Mouse (Mus musculus) layer of hippocampus, adult 9-11 months (tissue): ENCODE data around the gene Fbxo44.

Source experiments
- DNase-seq: peaks from one replicate; pipeline ENCODE4 v3.0.0; 2022

Fbxo44 gene

DNA sequence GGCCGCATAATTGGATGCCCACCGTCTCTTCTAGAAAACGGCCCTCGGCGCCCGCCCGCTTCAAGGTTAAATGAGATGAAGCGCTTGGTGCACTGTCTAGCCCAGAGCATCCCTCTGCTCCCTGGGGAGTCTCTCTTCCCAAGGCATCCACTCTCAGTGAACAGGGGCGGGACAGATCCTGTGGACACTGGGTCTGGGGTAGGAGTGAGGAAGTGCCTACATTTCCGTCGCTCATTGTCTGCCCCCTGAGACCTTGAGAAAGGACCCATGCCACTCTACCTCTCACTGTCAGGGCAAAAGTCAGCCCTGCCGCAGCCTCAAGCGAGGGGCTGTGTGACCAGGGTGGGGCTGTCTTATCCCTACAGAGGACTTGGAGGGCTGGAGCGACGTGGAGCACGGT, 4.2 kb upstream of the Fbxo44 start:
- DNase-seq = no peak

DNA sequence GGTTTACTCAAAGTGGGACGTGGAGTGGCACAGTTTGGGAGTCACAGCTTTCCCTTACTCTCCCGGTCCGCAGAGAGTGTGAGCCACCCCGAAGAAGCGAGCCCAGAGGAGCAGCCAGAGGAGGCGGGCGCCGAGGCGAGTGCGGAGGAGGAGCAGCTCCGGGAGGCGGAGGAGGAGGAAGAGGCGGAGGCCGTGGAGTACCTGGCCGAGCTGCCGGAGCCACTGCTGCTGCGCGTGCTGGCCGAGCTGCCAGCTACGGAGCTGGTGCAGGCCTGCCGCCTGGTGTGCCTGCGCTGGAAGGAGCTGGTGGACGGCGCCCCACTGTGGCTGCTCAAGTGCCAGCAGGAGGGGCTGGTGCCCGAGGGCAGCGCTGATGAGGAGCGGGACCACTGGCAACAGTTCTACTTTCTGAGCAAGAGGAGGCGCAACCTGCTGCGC, 3.7 kb upstream of the Fbxo44 start:
- peak; percentile 88 for DNase-seq

DNA sequence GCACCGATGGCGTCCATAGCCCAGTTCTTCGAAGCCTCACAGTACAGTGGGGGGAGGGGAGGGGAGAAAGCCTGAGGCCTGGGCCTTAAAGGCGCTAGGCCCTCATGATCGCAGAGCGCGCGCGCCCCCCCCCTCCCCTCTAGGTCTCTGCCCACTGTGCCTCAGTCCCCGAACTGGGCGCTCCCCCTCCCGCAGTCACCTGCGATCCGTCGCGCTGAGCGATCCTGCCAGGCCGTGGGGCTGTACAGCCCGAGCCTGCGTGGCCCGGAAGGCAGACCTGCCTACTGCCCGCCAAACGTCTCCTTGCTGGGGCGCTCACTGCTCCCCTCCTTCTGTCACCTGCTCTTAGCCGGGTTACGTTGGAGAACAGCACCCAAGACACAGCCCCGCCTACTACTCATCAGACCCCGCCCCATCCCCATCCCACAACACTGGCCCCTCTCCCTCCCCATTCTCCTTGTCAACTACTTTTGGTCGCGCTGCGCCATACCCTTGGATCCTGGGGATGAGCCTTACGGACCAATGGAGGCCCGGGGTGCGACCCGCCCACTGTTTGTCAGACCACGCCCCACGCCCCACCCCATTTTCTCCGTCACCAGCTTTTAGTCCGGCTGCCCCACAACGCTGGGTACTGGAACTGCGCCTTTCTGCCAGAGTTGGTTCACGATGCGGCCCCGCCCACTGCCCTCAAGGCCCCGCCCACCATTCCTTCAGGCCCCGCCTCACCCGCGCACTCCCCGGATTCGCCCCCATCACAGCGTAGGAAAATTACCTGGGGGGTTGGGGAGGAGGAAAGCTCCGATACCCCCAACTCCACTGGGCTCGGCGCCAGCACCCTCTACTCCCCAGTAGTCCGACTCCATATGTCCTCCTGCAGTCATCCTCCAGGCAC, 492 bp downstream of the Fbxo44 start:
- peak; percentile 99 for DNase-seq

DNA sequence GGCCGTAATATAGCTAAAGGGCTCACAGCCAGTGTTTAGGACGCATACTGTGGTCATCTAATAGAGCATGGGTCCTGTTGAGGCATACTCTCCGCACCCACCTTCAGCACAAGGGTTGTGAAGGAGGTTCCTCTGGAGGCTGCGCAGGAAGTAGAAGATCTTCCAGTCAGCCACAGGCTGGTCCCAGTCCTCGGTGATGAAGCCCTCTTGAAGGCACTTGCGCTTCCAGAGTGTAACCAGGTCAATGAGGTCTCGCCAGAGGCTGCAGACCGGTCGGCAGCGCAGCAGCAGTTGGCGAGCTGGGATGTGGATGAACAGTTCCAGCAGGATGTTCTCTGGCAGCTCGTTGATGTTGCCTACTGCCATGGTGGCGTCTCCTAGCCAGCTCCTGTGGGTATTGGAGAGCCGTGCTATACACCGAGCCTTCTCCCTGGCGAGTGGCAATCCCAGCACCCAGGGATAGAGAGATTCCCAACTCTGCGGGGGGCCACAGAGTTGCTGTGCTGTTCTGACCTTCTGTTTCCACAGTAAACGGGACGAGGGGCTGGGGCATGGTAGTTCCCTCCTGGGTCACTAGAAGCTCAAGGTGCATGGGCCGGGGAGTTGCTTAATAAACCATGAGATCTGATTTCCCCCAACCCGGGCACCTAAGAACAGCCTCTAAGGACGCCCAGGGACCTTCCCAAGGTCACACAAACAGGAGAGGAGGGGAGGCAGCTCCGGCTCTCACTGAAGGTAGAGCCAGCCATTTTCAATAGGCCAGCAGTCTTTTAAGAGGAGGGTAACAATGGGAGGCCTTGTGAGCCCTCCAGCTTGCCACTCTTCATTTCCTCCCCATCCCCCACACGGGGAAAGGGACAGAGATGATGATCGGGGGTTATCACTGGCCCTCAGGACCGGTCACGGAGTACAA, 1.6 kb downstream of the Fbxo44 start:
- no peak for DNase-seq

DNA sequence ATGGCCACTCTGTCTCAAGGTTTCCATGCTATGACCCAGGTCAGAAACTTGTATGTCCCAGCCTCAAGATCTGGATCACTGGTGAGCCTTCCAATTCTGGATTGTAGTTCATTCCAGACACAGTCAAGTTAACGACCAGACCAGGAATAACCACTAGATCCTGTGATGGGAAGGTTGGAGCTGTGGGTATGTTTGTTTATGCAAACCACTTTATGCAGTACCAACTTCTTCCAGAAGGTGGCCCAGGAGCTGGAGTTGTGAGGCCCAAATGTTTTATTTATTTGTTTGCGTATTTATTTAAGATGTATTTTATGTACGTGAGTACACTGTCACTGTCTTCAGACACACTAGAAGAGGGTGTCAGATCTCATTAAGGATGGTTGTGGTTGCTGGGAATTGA, 5.3 kb downstream of the Fbxo44 start:
- DNase-seq = no peak

DNA sequence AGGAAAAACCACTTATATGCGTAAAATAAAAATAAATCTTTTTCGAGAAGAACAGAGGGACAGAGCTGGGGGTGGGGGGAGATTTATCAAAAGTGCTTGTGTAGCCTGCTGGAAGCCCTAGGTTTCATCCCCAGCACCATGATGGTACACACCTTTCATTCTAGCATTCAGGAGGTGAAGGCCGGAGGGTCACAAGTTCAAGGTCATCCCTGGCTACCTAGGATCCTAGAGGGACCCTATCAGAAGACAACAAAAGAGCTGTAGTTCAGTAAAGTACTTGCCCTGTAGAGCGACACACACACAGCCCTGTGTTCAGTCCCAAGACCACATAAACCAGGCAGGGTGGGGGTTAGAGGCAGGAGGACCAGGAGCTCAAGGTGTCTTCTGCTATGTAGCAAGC, 6.3 kb downstream of the Fbxo44 start:
- DNase-seq = no peak

GRCm38 (mm10) chr4:148152547-148152946, 7.7 kb downstream of the Fbxo44 start:
- DNase-seq = no peak

GRCm38 (mm10) chr4:148151267-148152168, 8.8 kb downstream of the Fbxo44 start, which contains the start of gene Fbxo6:
Gene Fbxo6, minus strand, starts transcription at chr4:148152140.
- peak; percentile 90 for DNase-seq

DNA sequence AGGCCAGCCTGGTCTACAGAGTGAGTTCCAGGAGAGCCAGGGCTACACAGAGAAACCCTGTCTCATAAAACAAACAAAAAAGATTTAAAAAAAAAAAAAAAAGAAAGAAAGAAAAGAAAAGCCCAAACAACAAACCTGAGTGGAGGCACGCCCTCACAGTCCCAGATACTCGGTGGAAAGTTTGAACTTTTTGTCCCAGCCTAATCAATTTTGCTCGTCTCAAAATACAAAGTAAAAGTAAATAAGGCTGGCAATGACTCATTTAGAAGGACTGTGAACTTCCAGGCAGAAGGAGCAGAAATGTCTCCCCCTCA, 9.4 kb downstream of the Fbxo44 start:
- DNase-seq = no peak

DNA sequence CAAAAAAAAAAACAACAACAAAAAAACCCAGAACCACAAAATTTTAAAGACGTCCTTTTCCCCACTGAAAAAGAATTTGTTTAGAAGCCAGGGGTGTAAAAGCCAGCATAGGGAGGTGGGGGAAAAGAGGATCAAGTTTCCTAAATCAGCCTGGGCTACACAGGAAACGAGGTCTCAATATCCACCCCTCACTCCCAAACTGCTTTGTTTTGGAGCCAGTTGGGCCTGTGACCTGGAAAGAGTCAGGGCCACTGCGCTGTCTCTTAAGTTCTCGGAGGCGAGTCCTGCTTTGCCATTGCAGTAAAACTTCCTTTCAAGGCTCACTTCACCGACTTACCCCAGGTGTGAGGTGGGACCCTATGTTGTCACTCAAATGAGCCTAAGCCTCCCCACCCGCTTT, 10.0 kb downstream of the Fbxo44 start:
- no peak for DNase-seq

- no peak for DNase-seq
Measured at GRCm38 (mm10) chr4:148149540-148149939, 10.7 kb downstream of the Fbxo44 start.

- DNase-seq = no peak
Measured at GRCm38 (mm10) chr4:148147714-148148113, 12.6 kb downstream of the Fbxo44 start.

GRCm38 (mm10) chr4:148143721-148144120, 16.6 kb downstream of the Fbxo44 start:
- DNase-seq = no peak

DNA sequence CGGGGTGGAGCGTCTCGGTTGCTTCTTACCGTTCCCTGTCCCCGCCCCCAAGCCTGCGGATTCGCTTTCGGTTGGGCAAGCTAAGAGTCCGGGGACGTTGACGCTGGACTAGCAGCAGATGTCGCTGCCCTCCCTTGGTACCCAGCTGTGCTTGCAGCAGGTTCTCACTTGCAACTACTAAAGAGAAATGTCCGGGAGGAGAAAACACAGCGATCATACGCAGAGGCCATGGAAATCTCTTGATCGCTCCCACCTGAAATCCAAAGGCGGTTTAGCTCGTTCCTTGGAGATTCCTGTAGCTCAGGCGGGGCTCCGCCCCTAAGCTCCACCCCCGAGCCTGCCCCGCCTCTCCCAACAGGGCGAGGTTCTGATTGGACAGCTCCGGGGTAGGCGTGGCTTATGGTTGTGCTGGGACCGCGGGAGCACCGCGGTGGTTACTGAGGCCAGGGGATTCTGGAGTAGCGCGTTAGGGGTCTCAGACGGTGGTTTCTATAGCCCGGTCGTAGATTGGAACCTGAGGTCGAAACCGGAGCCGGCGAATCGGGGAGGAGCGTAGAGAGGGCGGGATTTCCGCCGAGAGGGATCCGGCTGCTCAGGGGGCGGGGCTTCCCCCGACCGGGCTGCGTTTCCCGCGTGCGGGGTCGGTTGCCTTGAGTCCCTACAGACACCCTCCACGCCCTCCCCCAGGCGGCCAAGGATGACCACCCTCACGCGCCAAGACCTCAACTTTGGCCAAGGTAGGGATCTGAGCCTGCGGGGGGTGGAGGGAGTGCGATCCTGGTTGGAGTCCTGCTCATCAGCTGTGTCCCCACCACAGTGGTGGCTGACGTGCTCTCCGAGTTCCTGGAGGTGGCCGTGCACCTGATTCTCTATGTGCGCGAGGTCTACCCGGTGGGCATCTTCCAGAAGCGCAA, 19.9 kb downstream of the Fbxo44 start:
- peak; percentile 92 for DNase-seq

- DNase-seq = no peak
Measured at GRCm38 (mm10) chr4:148139767-148140097, 20.6 kb downstream of the Fbxo44 start.

GRCm38 (mm10) chr4:148137503-148137902, 22.8 kb downstream of the Fbxo44 start:
- no peak for DNase-seq

DNA sequence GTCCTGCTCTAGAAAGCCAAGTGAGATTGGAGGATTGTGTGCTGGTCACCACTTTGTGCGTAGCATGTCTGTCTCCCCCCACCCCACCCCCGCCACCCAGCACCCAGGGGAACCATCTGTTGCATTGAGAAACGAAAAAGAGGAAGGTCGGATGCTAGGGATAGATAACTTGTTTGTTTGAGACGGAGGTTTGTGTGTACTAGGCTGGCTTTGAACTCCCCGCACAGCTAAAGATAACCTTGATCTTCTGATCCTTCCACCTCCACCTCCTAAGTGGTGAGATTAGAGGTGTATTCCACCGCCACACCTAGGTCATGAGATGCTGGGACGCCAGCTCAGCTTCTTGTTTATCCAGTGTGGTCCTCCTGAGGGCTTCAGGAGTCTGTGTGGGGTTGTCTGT, 25.3 kb downstream of the Fbxo44 start:
- DNase-seq = no peak

DNA sequence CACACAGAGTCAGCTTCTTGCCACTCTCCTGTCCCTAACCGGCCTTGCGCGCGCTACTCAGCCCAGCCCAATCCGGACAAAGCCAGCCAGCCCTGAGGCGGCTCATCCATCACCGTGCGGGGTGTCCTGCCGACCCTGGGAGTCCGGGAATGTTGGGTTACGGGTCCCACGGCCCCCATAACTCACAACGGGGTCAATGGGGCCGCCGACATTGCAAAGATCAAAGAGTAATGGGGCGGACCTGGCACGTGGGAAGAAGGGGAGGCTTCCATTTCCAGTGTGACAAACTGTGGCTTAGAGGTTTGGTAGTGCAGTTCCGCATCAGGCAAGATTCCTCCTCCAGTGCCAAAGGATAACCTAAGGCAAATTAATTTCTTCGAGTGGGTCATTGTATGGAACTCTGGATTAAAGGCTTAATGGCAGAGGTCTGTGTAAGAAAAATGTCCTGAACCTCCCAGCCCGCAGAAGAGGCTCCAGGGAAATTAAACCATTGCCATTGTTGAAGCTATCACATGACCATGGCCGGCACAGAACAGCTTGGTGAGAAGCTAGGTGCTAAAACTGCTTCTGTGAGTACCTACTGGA, 28.7 kb downstream of the Fbxo44 start:
- DNase-seq = no peak

GRCm38 (mm10) chr4:148130561-148131413, 29.5 kb downstream of the Fbxo44 start, which contains the start of gene Draxin:
Gene Draxin, minus strand, starts transcription at chr4:148130698.
- no peak for DNase-seq

DNA sequence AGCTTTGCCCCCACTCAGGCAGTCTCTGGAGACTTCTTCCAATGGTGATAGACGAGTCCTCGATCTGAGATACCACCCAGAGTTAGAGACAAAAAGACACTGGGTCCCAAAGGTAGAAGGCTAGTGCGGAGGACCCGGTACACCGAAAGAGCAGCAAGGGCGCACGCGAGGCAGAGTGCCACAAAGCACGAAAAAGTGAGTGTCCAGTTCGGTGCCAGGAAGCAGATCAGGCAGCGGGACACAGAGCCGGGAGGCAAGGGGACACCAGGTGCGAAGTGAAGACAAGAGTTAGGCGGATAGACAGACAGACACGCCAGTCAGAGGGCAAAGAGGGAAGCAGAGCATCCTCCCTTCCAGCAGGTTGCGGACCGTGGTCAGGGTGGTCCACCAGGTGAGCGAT, 30.1 kb downstream of the Fbxo44 start, which contains the start of gene Mad2l2:
TSS of gene Mad2l2 (plus strand) at position 252 of the 400 bp plus-strand sequence.
- no peak for DNase-seq
